Mouse (Mus musculus) heart, adult 2 months (tissue): ENCODE measurements around the gene Nfkbiz. TPM values are rescaled to one million over a fixed set of nuclear protein-coding genes. Genes with fewer than 3 reads are reported as not detected.

Experiments
- DNase-seq, 2 experiments: peaks; one replicate each; pipeline ENCODE4 v3.0.0; 2021
- H3K27ac ChIP-seq: fragments of 200-600 bp; 2 replicates; pipeline ENCODE4 v1.8.1; 2022
- H3K27me3 ChIP-seq: fragments of 200-500 bp; 2 replicates; pipeline ENCODE4 v1.6.1; 2012; ENCODE audit warnings: mild to moderate bottlenecking, low read length, inconsistent platforms, mixed read lengths; ENCODE audit not compliant: control insufficient read depth, insufficient read depth
- H3K36me3 ChIP-seq: fragments of 200-500 bp; 2 replicates; pipeline ENCODE4 v1.6.1; 2012; ENCODE audit warnings: low read length, inconsistent platforms; ENCODE audit not compliant: control insufficient read depth, insufficient read depth
- H3K4me1 ChIP-seq: fragments of 200-500 bp; 2 replicates; pipeline ENCODE4 v1.6.1; 2011; ENCODE audit warnings: low read length; ENCODE audit not compliant: control insufficient read depth, insufficient read depth
- H3K4me3 ChIP-seq: fragments of 200-600 bp; 2 replicates; pipeline ENCODE4 v1.8.1; 2022
- H3K79me2 ChIP-seq: fragments of 200-500 bp; replicated peaks from 2 replicates; pipeline ENCODE4 v1.6.1; 2012; ENCODE audit warnings: mild to moderate bottlenecking, inconsistent platforms, low read length, moderate library complexity, mixed read lengths; ENCODE audit not compliant: control insufficient read depth, insufficient read depth
- H3K9ac ChIP-seq: fragments of 200-500 bp; 2 replicates; pipeline ENCODE4 v1.6.1; 2012; ENCODE audit warnings: low read depth, mild to moderate bottlenecking, control low read depth, inconsistent platforms, low read length, mixed read lengths
- CTCF ChIP-seq: fragments of 200-600 bp; IDR thresholded peaks from 2 replicates; pipeline ENCODE4 v1.8.1; 2022; ENCODE audit warnings: antibody characterized with exemption, mild to moderate bottlenecking, moderate library complexity
- EP300 ChIP-seq: fragments of 200-500 bp; IDR thresholded peaks from 2 replicates; pipeline ENCODE4 v1.6.1; 2011; ENCODE audit warnings: low read depth, low read length, control low read depth; ENCODE audit not compliant: insufficient read depth
- POLR2A ChIP-seq: fragments of 200-500 bp; IDR thresholded peaks from 2 replicates; pipeline ENCODE4 v1.6.1; 2011; ENCODE audit warnings: mild to moderate bottlenecking, low read depth, low read length, control low read depth; ENCODE audit not compliant: insufficient read depth
- WGBS: fragments of 180-500 bp; shearing (Covaris S2); methylation state at CpG from one replicate; pipeline ENCODE4 v1.1.7; 2018; 5-methylcytosine and 5-hydroxymethylcytosine counted together
- intact Hi-C: fragments of 180-260 bp; cut with DNase I; formaldehyde crosslinking; loops from one replicate; pipeline ENCODE4 v1.15.1; 2025
- polyA plus RNA-seq: library from polyadenylated mRNA; depleted of rRNA; stranded (reverse); fragments of >200 nt; gene quantifications from 2 replicates; pipeline ENCODE4 v1.2.3, GENCODE M21; 2012
- total RNA-seq, 2 experiments: library from RNA; stranded (reverse); gene quantifications; 2 replicates each; pipeline ENCODE4 v1.2.3; 2021

The Nfkbiz gene
- total and polyA plus RNA-seq, 3 experiments, result 2.1 to 3.4 (median 2.3) TPM

- intact Hi-C loops, result no loop called here
- no peak overlapping the region for H3K4me3 ChIP-seq
- no peaks in the 10 kb centered on the region for H3K27me3 ChIP-seq
- TF ChIP-seq POLR2A, result no peak
- TF ChIP-seq CTCF, result no peak
- TF ChIP-seq EP300, result no peak
- H3K79me2 ChIP-seq, result no peaks in the 10 kb centered on the region
- WGBS, result 80% methylated on average over 5 of the region's 5 CpGs
- no peak overlapping the region for H3K27ac ChIP-seq
- H3K36me3 ChIP-seq, result no peaks in the 10 kb centered on the region
- no peak for DNase-seq
- H3K9ac ChIP-seq, result no peak overlapping the region
- no peaks in the 10 kb centered on the region; the same call in 1 of the 2 replicates for H3K4me1 ChIP-seq
Observed at GRCm38 (mm10) chr16:55788671-55789070, 50.0 kb downstream of the Nfkbiz start.

GRCm38 (mm10) chr16:55787385-55788072, 51.2 kb downstream of the Nfkbiz start:
- DNase-seq, result no peak
- no peak overlapping the region for H3K27ac ChIP-seq
- no peaks in the 10 kb centered on the region for H3K79me2 ChIP-seq
- no peak overlapping the region for H3K4me3 ChIP-seq
- no peaks in the 10 kb centered on the region for H3K36me3 ChIP-seq
- intact Hi-C loops, result no loop called here
- H3K4me1 ChIP-seq, result no peaks in the 10 kb centered on the region; the same call in 1 of the 2 replicates
- 69% methylated on average over 13 of the region's 13 CpGs for WGBS
- H3K27me3 ChIP-seq, result no peaks in the 10 kb centered on the region
- TF ChIP-seq CTCF (no peak), EP300 (no peak), POLR2A (no peak)
- H3K9ac ChIP-seq, result no peak overlapping the region

- intact Hi-C loops, result no loop called here
- no peaks in the 10 kb centered on the region for H3K27me3 ChIP-seq
- no peak for DNase-seq
Observed at GRCm38 (mm10) chr16:55784379-55784778, 54.3 kb downstream of the Nfkbiz start.

GRCm38 (mm10) chr16:55783923-55784322, 54.8 kb downstream of the Nfkbiz start:
- Histone ChIP-seq H3K9ac (no peak overlapping the region), H3K79me2 (no peaks in the 10 kb centered on the region), H3K4me3 (no peak overlapping the region), H3K4me1 (no peaks in the 10 kb centered on the region; the same call in 1 of the 2 replicates), H3K27ac (no peak overlapping the region), H3K27me3 (no peaks in the 10 kb centered on the region), H3K36me3 (no peaks in the 10 kb centered on the region)
- DNase-seq, result no peak
- TF ChIP-seq POLR2A, result no peak
- no peak for TF ChIP-seq EP300
- no peak for TF ChIP-seq CTCF
- intact Hi-C loops, result no loop called here
- WGBS, result 76% methylated on average over 3 of the region's 3 CpGs

More at GRCm38 (mm10) chr16:55784379-55784778, 54.3 kb downstream of the Nfkbiz start:
- Histone ChIP-seq H3K4me1 (no peaks in the 10 kb centered on the region; the same call in 1 of the 2 replicates), H3K9ac (no peak overlapping the region), H3K79me2 (no peaks in the 10 kb centered on the region), H3K4me3 (no peak overlapping the region), H3K27ac (no peak overlapping the region), H3K36me3 (no peaks in the 10 kb centered on the region)
- WGBS, result 84% methylated on average over 7 of the region's 7 CpGs
- no peak for TF ChIP-seq EP300
- no peak for TF ChIP-seq CTCF
- TF ChIP-seq POLR2A, result no peak

- H3K36me3 ChIP-seq, result no peaks in the 10 kb centered on the region
- no peak overlapping the region for H3K4me3 ChIP-seq
- TF ChIP-seq EP300, result no peak
- no peak for TF ChIP-seq CTCF
- TF ChIP-seq POLR2A, result no peak
- 85% methylated on average over 2 of the region's 2 CpGs for WGBS
- no peaks in the 10 kb centered on the region for H3K79me2 ChIP-seq
- no peak overlapping the region for H3K9ac ChIP-seq
- DNase-seq, result no peak
- H3K4me1 ChIP-seq, result no peaks in the 10 kb centered on the region; the same call in 1 of the 2 replicates
- intact Hi-C loops, result no loop called here
- no peak overlapping the region for H3K27ac ChIP-seq
- no peaks in the 10 kb centered on the region for H3K27me3 ChIP-seq
Observed at GRCm38 (mm10) chr16:55782911-55783310, 55.8 kb downstream of the Nfkbiz start.

GRCm38 (mm10) chr16:55781809-55782208, 56.9 kb downstream of the Nfkbiz start:
- Histone ChIP-seq H3K4me3 (no peak overlapping the region), H3K4me1 (no peaks in the 10 kb centered on the region), H3K27ac (no peak overlapping the region), H3K36me3 (no peaks in the 10 kb centered on the region), H3K9ac (no peak overlapping the region), H3K79me2 (no peaks in the 10 kb centered on the region), H3K27me3 (no peaks in the 10 kb centered on the region)
- 59% methylated on average over 5 of the region's 5 CpGs for WGBS
- DNase-seq, result no peak
- intact Hi-C loops, result no loop called here
- TF ChIP-seq EP300 (no peak), POLR2A (no peak), CTCF (no peak)
